Mouse (Mus musculus) liver, embryonic 14.5 days (tissue): ENCODE results near the gene Tedc1. TPM values are rescaled to one million over a fixed set of nuclear protein-coding genes. Genes with fewer than 3 reads are reported as not detected.

Source experiments
- ATAC-seq: fragments of 200-750 bp; cut with Nextera tagmentation; 2 replicates; pipeline ENCODE4 v1.8.0; 2017; ENCODE audit warnings: moderate number of reproducible peaks, mild to moderate bottlenecking, moderate library complexity; ENCODE audit not compliant: insufficient read depth
- DNase-seq, 3 experiments: peaks; one replicate each; pipeline ENCODE4 v3.0.0-alpha.2; 2012 to 2013; ENCODE audit warnings: low read depth in 3 of 3, low spot score in 3 of 3
- H3K27ac ChIP-seq: fragments of 300-500 bp; sonication (generic); 2 replicates; pipeline ENCODE4 v1.5.1; 2014; ENCODE audit warnings: moderate library complexity, mild to moderate bottlenecking, control low read depth, inconsistent platforms
- H3K27me3 ChIP-seq: fragments of 300-500 bp; sonication (generic); 2 replicates; pipeline ENCODE4 v1.6.1; 2014; ENCODE audit warnings: mild to moderate bottlenecking, low read length, moderate library complexity; ENCODE audit not compliant: control insufficient read depth, insufficient read depth
- H3K36me3 ChIP-seq: fragments of 300-500 bp; sonication (generic); replicated peaks from 2 replicates; pipeline ENCODE4 v1.6.1; 2014; ENCODE audit warnings: low read depth; ENCODE audit not compliant: control insufficient read depth, insufficient read depth
- H3K4me1 ChIP-seq, 2 experiments: fragments of 200-500 bp in 1 of 2; fragments of 300-500 bp in 1 of 2; sonication (generic) in 1 of 2; replicated peaks; 2 replicates each; pipeline ENCODE4 v1.6.1; 2012 to 2014; ENCODE audit warnings: antibody characterized with exemption in 1 of 2, inconsistent platforms in 1 of 2, low read length in 1 of 2; ENCODE audit not compliant: control insufficient read depth in 2 of 2, insufficient read depth in 2 of 2
- H3K4me2 ChIP-seq: fragments of 300-500 bp; sonication (generic); 2 replicates; pipeline ENCODE4 v1.6.1; 2014; ENCODE audit warnings: low read depth, mild to moderate bottlenecking, control low read depth, moderate library complexity
- H3K4me3 ChIP-seq, 2 experiments: fragments of 200-500 bp in 1 of 2; fragments of 300-500 bp in 1 of 2; sonication (generic) in 1 of 2; 2 replicates each; pipeline ENCODE4 v1.5.1; 2012 to 2014; ENCODE audit warnings: low read depth in 2 of 2, low read length in 2 of 2, mild to moderate bottlenecking in 2 of 2, control low read depth in 1 of 2, inconsistent platforms in 1 of 2, moderate library complexity in 1 of 2; ENCODE audit not compliant: insufficient read depth in 1 of 2
- H3K9ac ChIP-seq: fragments of 300-500 bp; sonication (generic); replicated peaks from 2 replicates; pipeline ENCODE4 v1.6.1; 2014; ENCODE audit warnings: mild to moderate bottlenecking, control low read depth, moderate library complexity
- H3K9me3 ChIP-seq: fragments of 300-500 bp; sonication (generic); 2 replicates; pipeline ENCODE4 v1.6.1; 2016; ENCODE audit warnings: low read length, mixed read lengths; ENCODE audit not compliant: control insufficient read depth
- CTCF ChIP-seq: IDR thresholded peaks from 2 replicates; pipeline ENCODE4 v1.5.1; 2016; ENCODE audit warnings: antibody characterized with exemption, low read depth, control low read depth
- EP300 ChIP-seq: IDR thresholded peaks from 2 replicates; pipeline ENCODE4 v1.6.1; 2016; ENCODE audit warnings: antibody characterized with exemption, low read depth
- WGBS: fragments of 180-500 bp; shearing (Covaris S2); extraction: QIAGEN DNeasy Blood & Tissue Kit; methylation state at CpG from one replicate; pipeline ENCODE4 v1.1.7; 2014; ENCODE audit not compliant: insufficient replicate concordance; 5-methylcytosine and 5-hydroxymethylcytosine counted together
- polyA plus RNA-seq, 2 experiments: library from polyadenylated mRNA; depleted of rRNA in 1 of 2; stranded (reverse) in 1 of 2; unstranded in 1 of 2; fragments of >200 nt; fragmentation: Nextera tagmentation in 1 of 2; extraction: Ambion mirVana in 1 of 2; gene quantifications; 2 replicates each; pipeline versions ENCODE4 v1.2.1 to v1.2.3; 2012 to 2014

Tedc1 gene
- polyA plus RNA-seq, 2 experiments: 6.4 to 8.2 TPM

- Histone ChIP-seq H3K9me3 (no peaks in the 10 kb centered on the region), H3K27me3 (peaks cover 34% of the 10 kb centered on the region), H3K4me2 (no peak overlapping the region), H3K27ac (no peak overlapping the region), H3K36me3 (no peaks in the 10 kb centered on the region), H3K9ac (no peak overlapping the region), H3K4me3 (no peak overlapping the region), H3K4me1 (no peaks in the 10 kb centered on the region)
- no peak for ATAC-seq
- TF ChIP-seq CTCF (no peak), EP300 (no peak)
- DNase-seq: no peak
- 50% methylated on average over 5 of the region's 5 CpGs for WGBS
Measured at GRCm38 (mm10) chr12:113184945-113185344, 28.7 kb downstream of the Tedc1 start.

GRCm38 (mm10) chr12:113185442-113186291 lies 29.4 kb downstream of the Tedc1 start, which contains the start of gene Tmem121:
Gene Tmem121, plus strand, starts transcription at chr12:113185930.
- ATAC-seq (no peak), DNase-seq (no peak)
- no peak within 1 kb of the TSS for H3K9ac ChIP-seq
- H3K4me1 ChIP-seq: no peaks in the 10 kb centered on the region
- WGBS: 4% methylated on average over 58 of the region's 63 CpGs
- H3K4me2 ChIP-seq: peak within 1 kb of the TSS; percentile 48
- H3K27me3 ChIP-seq: peaks cover 34% of the 10 kb centered on the region
- H3K9me3 ChIP-seq: no peaks in the 10 kb centered on the region
- no peak within 1 kb of the TSS for H3K27ac ChIP-seq
- H3K36me3 ChIP-seq: no peaks in the 10 kb centered on the region
- TF ChIP-seq EP300 (no peak), CTCF (no peak)
- peak within 1 kb of the TSS; percentile 11 to 39; a peak in 3 of 4 replicates for H3K4me3 ChIP-seq

GRCm38 (mm10) chr12:113186326-113187010 lies 30.2 kb downstream of the Tedc1 start:
- peaks cover 34% of the 10 kb centered on the region for H3K27me3 ChIP-seq
- H3K4me1 ChIP-seq: no peaks in the 10 kb centered on the region
- H3K27ac ChIP-seq: no peak overlapping the region
- H3K4me3 ChIP-seq: peak overlapping the region; percentile 5 to 39; a peak in 2 of 4 replicates
- H3K36me3 ChIP-seq: no peaks in the 10 kb centered on the region
- TF ChIP-seq CTCF (no peak), EP300 (no peak)
- no peaks in the 10 kb centered on the region for H3K9me3 ChIP-seq
- 41% methylated on average over 12 of the region's 12 CpGs for WGBS
- DNase-seq: no peak
- no peak overlapping the region for H3K9ac ChIP-seq
- ATAC-seq: no peak
- H3K4me2 ChIP-seq: peak overlapping the region; percentile 48

GRCm38 (mm10) chr12:113187011-113187375 lies 30.8 kb downstream of the Tedc1 start:
- ATAC-seq (no peak), DNase-seq (no peak)
- H3K4me2 ChIP-seq: no peak overlapping the region; the same call in 1 of the 2 replicates
- no peaks in the 10 kb centered on the region for H3K36me3 ChIP-seq
- no peaks in the 10 kb centered on the region for H3K9me3 ChIP-seq
- WGBS: 30% methylated on average over 4 of the region's 4 CpGs
- no peak overlapping the region for H3K27ac ChIP-seq
- H3K9ac ChIP-seq: no peak overlapping the region
- TF ChIP-seq CTCF: no peak
- TF ChIP-seq EP300: no peak
- H3K27me3 ChIP-seq: peaks cover 34% of the 10 kb centered on the region
- no peak overlapping the region for H3K4me3 ChIP-seq
- no peaks in the 10 kb centered on the region for H3K4me1 ChIP-seq
